Mouse (Mus musculus) adrenal gland, postnatal 4 days (tissue): Measurements from ENCODE around the gene Slc34a2. TPM values are rescaled to one million over a fixed set of nuclear protein-coding genes. Genes with fewer than 3 reads are reported as not detected.

ENCODE experiments used
- DNase-seq, 2 experiments: peaks; one replicate each; pipeline ENCODE4 v3.0.0; 2021 to 2022; ENCODE audit warnings: low spot score in 2 of 2, mixed read lengths in 2 of 2
- long read RNA-seq, 2 experiments: library from polyadenylated mRNA; stranded (forward); transcript quantifications; one replicate each; pipeline ENCODE4 v2.0.0; 2021
- total RNA-seq, 2 experiments: library from RNA; stranded (reverse); gene quantifications; 2 replicates each; pipeline ENCODE4 v1.2.3; 2021

The Slc34a2 gene
- 1 to 10 TPM in 1 of 2 experiments, under 1 TPM in 1; 0.90 to 1.0 TPM for total RNA-seq
- long read RNA-seq, experiment 1, result 0 reads
- long read RNA-seq, experiment 2, result 0 reads

GRCm38 (mm10) chr5:53037781-53038180, at the start of gene Slc34a2:
Gene Slc34a2 (plus strand): TSS chr5:53038081.
- no peak for DNase-seq

- DNase-seq, result no peak
Measured at GRCm38 (mm10) chr5:52990687-52991341, 47.1 kb upstream of the Slc34a2 start.

- DNase-seq, result no peak
Measured at GRCm38 (mm10) chr5:52992210-52992897, 45.5 kb upstream of the Slc34a2 start.

GRCm38 (mm10) chr5:52993490-52994282, 44.2 kb upstream of the Slc34a2 start:
- no peak for DNase-seq

- DNase-seq, result no peak
Measured at GRCm38 (mm10) chr5:52995461-52995860, 42.4 kb upstream of the Slc34a2 start.

- DNase-seq, result no peak
Measured at GRCm38 (mm10) chr5:52996145-52996544, 41.7 kb upstream of the Slc34a2 start.

- DNase-seq, result no peak
Measured at GRCm38 (mm10) chr5:52996601-52997000, 41.3 kb upstream of the Slc34a2 start.

- no peak for DNase-seq
Measured at GRCm38 (mm10) chr5:52997032-52997431, 40.8 kb upstream of the Slc34a2 start.

GRCm38 (mm10) chr5:52998097-52998760, 39.7 kb upstream of the Slc34a2 start:
- no peak for DNase-seq

- no peak for DNase-seq
Measured at GRCm38 (mm10) chr5:53000169-53000872, 37.6 kb upstream of the Slc34a2 start.

GRCm38 (mm10) chr5:53002599-53003203, 35.2 kb upstream of the Slc34a2 start:
- no peak for DNase-seq

- DNase-seq, result no peak
Measured at GRCm38 (mm10) chr5:53003495-53003894, 34.4 kb upstream of the Slc34a2 start.

GRCm38 (mm10) chr5:53003981-53004380, 33.9 kb upstream of the Slc34a2 start:
- no peak for DNase-seq

GRCm38 (mm10) chr5:53009027-53009769, 28.7 kb upstream of the Slc34a2 start:
- no peak for DNase-seq

GRCm38 (mm10) chr5:53009770-53010133, 28.1 kb upstream of the Slc34a2 start:
- no peak for DNase-seq

- DNase-seq, result no peak
Measured at GRCm38 (mm10) chr5:53011327-53011726, 26.6 kb upstream of the Slc34a2 start.

- DNase-seq, result no peak
Measured at GRCm38 (mm10) chr5:53016606-53017005, 21.3 kb upstream of the Slc34a2 start.

GRCm38 (mm10) chr5:53018316-53018715, 19.6 kb upstream of the Slc34a2 start:
- no peak for DNase-seq

GRCm38 (mm10) chr5:53023432-53023831, 14.4 kb upstream of the Slc34a2 start:
- DNase-seq, result no peak

GRCm38 (mm10) chr5:53023901-53024300, 14.0 kb upstream of the Slc34a2 start:
- DNase-seq, result no peak
